Mouse (Mus musculus): ENCODE results near the gene Trpd52l3. TPM values are rescaled to one million over a fixed set of nuclear protein-coding genes. Genes with fewer than 3 reads are reported as not detected.
A peak's percentile ranks its signal among the peaks of the same experiment; 100 is the strongest.
"Not testable (repeated sequence)": the region's sequence is repeated elsewhere in the genome, so short reads cannot be mapped to it uniquely, and the experiment has no call there.

The Trpd52l3 gene
- polyA plus RNA-seq, 1 experiment from 2014 or later: not detected

- WGBS: 29% methylated on average over 12 of the region's 12 CpGs
- H3K27me3 ChIP-seq: no peaks in the 10 kb centered on the region
- peak overlapping the region; percentile 23 for H3K4me2 ChIP-seq
- 0 out of 2 replicates have a peak overlapping the region, but pooled peaks have one; percentile 31 for H3K9ac ChIP-seq
- H3K27ac ChIP-seq: no peak overlapping the region
- ATAC-seq (ENCODE audit: low FRiP score): peak; percentile 80; the same call in 1 of the 2 replicates
- no peaks in the 10 kb centered on the region for H3K9me3 ChIP-seq
- no peak overlapping the region for H3K4me3 ChIP-seq
- H3K4me1 ChIP-seq (replicated peaks): peaks cover 7% of the 10 kb centered on the region
- H3K36me3 ChIP-seq: no peaks in the 10 kb centered on the region
These were observed 2.9 kb upstream of the Trpd52l3 start for GRCm38 (mm10) chr19:30000406-30001365.

- ATAC-seq (ENCODE audit: low FRiP score): no peak
- no peaks in the 10 kb centered on the region for H3K36me3 ChIP-seq
- H3K4me3 ChIP-seq: no peak overlapping the region
- WGBS: 92% methylated on average over 6 of the region's 6 CpGs
- no peaks in the 10 kb centered on the region for H3K27me3 ChIP-seq
- H3K4me2 ChIP-seq: no peak overlapping the region
- H3K27ac ChIP-seq: no peak overlapping the region
- no peaks in the 10 kb centered on the region for H3K9me3 ChIP-seq
- H3K9ac ChIP-seq: no peak overlapping the region
- peaks cover 7% of the 10 kb centered on the region for H3K4me1 ChIP-seq (replicated peaks)
These were observed 2.0 kb upstream of the Trpd52l3 start for GRCm38 (mm10) chr19:30001550-30001949.

DNA sequence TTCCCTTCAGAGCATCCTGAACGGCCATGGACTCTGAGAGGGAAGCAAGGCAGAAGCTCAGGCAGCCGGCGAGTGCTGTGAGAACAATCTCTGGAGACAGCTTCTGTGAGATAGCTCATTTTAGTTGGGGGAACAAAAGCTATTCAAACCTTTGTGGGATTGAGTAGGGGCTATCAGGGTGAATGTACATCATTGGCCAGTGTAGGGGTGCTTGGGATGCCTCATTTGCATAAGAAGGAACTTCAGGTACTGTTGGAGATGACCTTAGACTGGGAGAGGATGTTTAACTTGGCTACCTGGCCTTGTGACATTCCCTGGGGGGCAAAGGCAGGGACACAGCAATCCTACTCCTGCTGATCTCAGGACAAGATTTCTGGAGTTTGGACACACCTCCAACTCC lies 2.8 kb downstream of the Trpd52l3 start:
- ATAC-seq (ENCODE audit: low FRiP score): no peak
- H3K36me3 ChIP-seq: no peaks in the 10 kb centered on the region
- H3K4me1 ChIP-seq (replicated peaks): no peaks in the 10 kb centered on the region
- WGBS: 71% methylated on average over 3 of the region's 3 CpGs
- no peak overlapping the region for H3K9ac ChIP-seq
- H3K27ac ChIP-seq: no peak overlapping the region
- H3K27me3 ChIP-seq: no peaks in the 10 kb centered on the region
- no peak overlapping the region for H3K4me3 ChIP-seq
- H3K9me3 ChIP-seq: no peaks in the 10 kb centered on the region
- H3K4me2 ChIP-seq: no peak overlapping the region

- H3K4me3 ChIP-seq: no peak overlapping the region
- H3K9me3 ChIP-seq: no peaks in the 10 kb centered on the region
- ATAC-seq (ENCODE audit: low FRiP score): no peak
- no peak overlapping the region for H3K4me2 ChIP-seq
- no peaks in the 10 kb centered on the region for H3K36me3 ChIP-seq
- no peaks in the 10 kb centered on the region for H3K4me1 ChIP-seq (replicated peaks)
- H3K27ac ChIP-seq: no peak overlapping the region
- H3K27me3 ChIP-seq: no peaks in the 10 kb centered on the region
- 85% methylated on average over 13 of the region's 13 CpGs for WGBS
- H3K9ac ChIP-seq: no peak overlapping the region
These were observed 7.1 kb downstream of the Trpd52l3 start for GRCm38 (mm10) chr19:30010520-30011296.

DNA sequence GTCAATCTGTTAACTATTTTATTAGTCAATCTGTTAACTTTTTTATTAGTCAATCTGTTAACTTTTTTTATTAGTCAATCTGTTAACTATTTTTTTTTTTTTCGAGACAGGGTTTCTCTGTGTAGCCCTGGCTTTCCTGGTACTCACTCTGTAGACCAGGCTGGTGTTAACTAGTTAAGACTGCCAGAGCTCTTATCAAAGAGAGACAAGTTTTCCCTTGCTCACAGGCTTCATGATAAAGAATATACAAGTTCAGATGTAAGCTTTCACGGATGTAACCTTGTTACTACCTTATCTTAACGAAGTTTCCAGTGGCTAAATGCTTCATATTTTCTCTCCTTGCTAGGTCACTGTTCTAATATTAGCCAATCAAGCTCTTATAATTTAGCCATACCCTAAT lies 10.7 kb downstream of the Trpd52l3 start:
- 87% methylated on average over 3 of the region's 3 CpGs for WGBS
- ATAC-seq (ENCODE audit: low FRiP score): no peak

DNA sequence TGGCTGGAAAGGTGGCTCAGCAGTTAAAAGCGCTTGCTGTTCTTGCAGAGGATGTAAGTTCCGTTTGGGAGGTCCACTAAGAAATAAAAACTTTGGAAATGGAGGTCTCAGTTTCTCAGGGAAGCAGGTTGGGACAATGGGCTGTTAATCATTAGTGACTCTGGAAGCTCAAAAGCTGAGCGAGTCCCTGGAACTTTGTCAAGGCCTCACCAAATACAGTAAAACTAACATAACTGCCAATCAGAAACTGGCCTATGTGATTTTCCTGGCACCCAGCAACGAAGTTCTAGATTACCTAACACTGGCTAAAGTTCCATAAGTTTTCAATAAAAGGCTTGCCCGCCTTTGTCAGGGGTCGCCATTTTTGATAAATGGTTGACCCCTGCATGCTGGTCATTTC lies 12.6 kb downstream of the Trpd52l3 start:
- Histone ChIP-seq H3K27me3 (no peaks in the 10 kb centered on the region), H3K4me3 (no peak overlapping the region), H3K9ac (no peak overlapping the region), H3K4me2 (no peak overlapping the region), H3K27ac (no peak overlapping the region), H3K36me3 (no peaks in the 10 kb centered on the region), H3K4me1 (replicated peaks) (no peaks in the 10 kb centered on the region), H3K9me3 (no peaks in the 10 kb centered on the region)
- 76% methylated on average over 6 of the region's 6 CpGs for WGBS
- ATAC-seq (ENCODE audit: low FRiP score): no peak

More for the DNA sequence above, 10.7 kb downstream of the Trpd52l3 start:
- no peaks in the 10 kb centered on the region for H3K9me3 ChIP-seq
- no peak overlapping the region for H3K27ac ChIP-seq
- no peaks in the 10 kb centered on the region for H3K27me3 ChIP-seq
- H3K4me2 ChIP-seq: no peak overlapping the region
- no peaks in the 10 kb centered on the region for H3K36me3 ChIP-seq
- H3K4me3 ChIP-seq: no peak overlapping the region
- no peak overlapping the region for H3K9ac ChIP-seq
- no peaks in the 10 kb centered on the region for H3K4me1 ChIP-seq (replicated peaks)

GRCm38 (mm10) chr19:30023419-30023818 lies 19.8 kb downstream of the Trpd52l3 start:
- H3K4me3 ChIP-seq; H3K4me2 ChIP-seq; H3K27ac ChIP-seq; H3K9ac ChIP-seq; H3K4me1 ChIP-seq (replicated peaks); H3K27me3 ChIP-seq; H3K36me3 ChIP-seq; ATAC-seq (ENCODE audit: low FRiP score); H3K9me3 ChIP-seq: not testable (repeated sequence)
- WGBS: 94% methylated on average over 10 of the region's 10 CpGs

GRCm38 (mm10) chr19:30029002-30029710 lies 25.6 kb downstream of the Trpd52l3 start:
- Histone ChIP-seq H3K27ac (peak overlapping the region; percentile 96), H3K4me1 (replicated peaks) (peaks cover 36% of the 10 kb centered on the region), H3K4me3 (peak overlapping the region; percentile 100), H3K9ac (peak overlapping the region; percentile 100; the same call in 1 of the 2 replicates), H3K4me2 (peak overlapping the region; percentile 82), H3K36me3 (no peaks in the 10 kb centered on the region), H3K9me3 (no peaks in the 10 kb centered on the region), H3K27me3 (no peaks in the 10 kb centered on the region)
- ATAC-seq (ENCODE audit: low FRiP score): no peak
- WGBS: 16% methylated on average over 11 of the region's 11 CpGs

GRCm38 (mm10) chr19:30029894-30030635 lies 26.5 kb downstream of the Trpd52l3 start, which contains the start of gene Uhrf2:
Gene Uhrf2, plus strand, starts transcription at chr19:30030513.
- Histone ChIP-seq H3K4me1 (replicated peaks) (peaks cover 43% of the 10 kb centered on the region), H3K9ac (peak within 1 kb of the TSS; percentile 100), H3K4me3 (peak within 1 kb of the TSS; percentile 100), H3K9me3 (no peaks in the 10 kb centered on the region), H3K4me2 (peak within 1 kb of the TSS; percentile 82), H3K27me3 (no peaks in the 10 kb centered on the region), H3K36me3 (no peaks in the 10 kb centered on the region), H3K27ac (peak within 1 kb of the TSS; percentile 96)
- peak; percentile 97 for ATAC-seq (ENCODE audit: low FRiP score)
- WGBS: 1% methylated on average over 74 of the region's 74 CpGs

DNA sequence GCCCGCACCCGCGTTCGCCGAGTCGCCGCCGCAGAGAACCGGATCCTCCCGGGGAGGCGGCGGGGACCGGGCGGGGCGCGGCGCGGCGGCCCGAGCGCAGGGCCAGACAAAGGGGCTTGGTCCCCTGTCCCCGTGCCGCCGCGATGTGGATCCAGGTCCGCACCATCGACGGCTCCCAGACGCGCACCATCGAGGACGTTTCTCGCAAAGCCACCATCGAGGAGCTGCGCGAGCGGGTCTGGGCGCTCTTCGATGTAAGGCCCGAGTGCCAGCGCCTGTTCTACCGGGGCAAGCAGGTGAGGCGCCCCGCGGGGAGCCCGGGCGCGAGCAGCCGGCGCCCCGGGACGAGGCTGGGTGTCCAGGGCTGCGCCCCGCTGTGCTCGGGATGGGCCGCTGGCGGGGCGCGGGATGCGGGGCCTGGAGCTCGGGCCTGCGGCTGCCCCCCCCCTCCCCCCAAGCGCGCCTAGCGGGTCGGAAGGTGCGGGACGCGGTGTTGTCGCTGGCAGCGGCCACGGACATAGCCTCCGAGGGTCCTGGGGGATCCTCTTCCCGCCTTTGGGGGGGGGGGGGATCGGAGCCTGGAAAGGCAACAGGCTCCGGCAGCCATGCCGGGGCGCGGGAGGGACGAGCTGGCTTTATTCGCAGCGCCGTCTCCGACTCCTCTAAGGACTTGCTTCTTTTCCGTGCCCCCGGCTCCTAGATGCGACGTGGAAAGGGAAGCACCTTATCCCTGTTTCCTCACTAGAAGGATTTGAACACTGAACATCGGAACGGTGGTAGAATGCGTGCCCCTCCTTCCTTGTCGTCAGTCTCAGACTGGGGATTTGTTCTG lies 27.3 kb downstream of the Trpd52l3 start:
- no peaks in the 10 kb centered on the region for H3K9me3 ChIP-seq
- ATAC-seq (ENCODE audit: low FRiP score): peak; percentile 21
- peak overlapping the region; percentile 100 for H3K9ac ChIP-seq
- H3K36me3 ChIP-seq: no peaks in the 10 kb centered on the region
- H3K4me2 ChIP-seq: peak overlapping the region; percentile 82
- H3K4me3 ChIP-seq: peak overlapping the region; percentile 100
- under 1% methylated on average over 80 of the region's 92 CpGs for WGBS
- H3K4me1 ChIP-seq (replicated peaks): peaks cover 46% of the 10 kb centered on the region
- no peaks in the 10 kb centered on the region for H3K27me3 ChIP-seq
- peak overlapping the region; percentile 96 for H3K27ac ChIP-seq
